Mouse (Mus musculus): ENCODE measurements around the gene Vpreb1. TPM values are rescaled to one million over a fixed set of nuclear protein-coding genes. Genes with fewer than 3 reads are reported as not detected.

The Vpreb1 gene
- total RNA-seq (2023) = not detected

DNA sequence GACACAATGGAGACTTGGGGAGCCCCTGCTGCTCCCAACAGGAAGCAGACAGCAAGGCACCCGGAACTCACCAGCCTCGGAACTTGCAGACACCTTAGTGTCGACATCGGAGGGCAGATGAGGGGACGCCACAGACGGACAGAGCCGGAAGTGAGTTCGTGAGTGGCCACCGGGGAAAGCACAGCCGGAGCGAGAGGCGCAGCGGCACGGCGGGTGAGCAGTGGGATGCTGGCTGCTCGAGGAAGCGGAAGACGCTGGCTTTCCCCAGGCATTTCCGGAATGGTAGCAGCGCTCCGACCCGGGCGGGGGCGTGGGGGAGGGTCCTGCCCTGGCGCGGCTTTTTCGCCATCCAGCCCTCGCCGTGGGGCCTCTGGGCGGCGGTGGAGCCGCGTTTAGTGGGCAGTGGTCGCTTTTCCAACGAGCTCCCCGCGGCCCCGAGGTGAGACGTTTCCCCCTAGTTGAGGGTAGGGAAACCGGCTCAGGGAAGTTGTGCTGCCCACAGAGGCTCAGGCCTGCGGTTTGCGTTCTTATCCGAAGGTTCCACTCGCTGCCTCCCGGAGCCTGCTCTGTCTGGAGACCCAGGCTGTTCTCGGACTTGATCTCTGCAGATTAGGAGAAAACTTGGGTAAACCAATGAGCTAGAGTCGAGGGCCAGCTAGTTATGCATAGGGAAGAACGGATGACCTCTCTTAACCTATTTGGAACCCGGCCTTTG lies at the start of gene Vpreb1, which contains the start of gene Top3b:
Vpreb1 (minus strand) TSS at position 227 of the 715 bp plus-strand sequence.
Top3b (plus strand) TSS at position 120 of the 715 bp plus-strand sequence.

GRCm38 (mm10) chr16:16896382-16897055 lies 25.9 kb upstream of the Vpreb1 start, which contains the start of gene Ppm1f:
Ppm1f (plus strand) TSS chr16:16896469.

GRCm38 (mm10) chr16:16863978-16864377 lies 6.7 kb downstream of the Vpreb1 start, which contains the start of gene Igll1:
Igll1 (minus strand) TSS chr16:16863985.

DNA sequence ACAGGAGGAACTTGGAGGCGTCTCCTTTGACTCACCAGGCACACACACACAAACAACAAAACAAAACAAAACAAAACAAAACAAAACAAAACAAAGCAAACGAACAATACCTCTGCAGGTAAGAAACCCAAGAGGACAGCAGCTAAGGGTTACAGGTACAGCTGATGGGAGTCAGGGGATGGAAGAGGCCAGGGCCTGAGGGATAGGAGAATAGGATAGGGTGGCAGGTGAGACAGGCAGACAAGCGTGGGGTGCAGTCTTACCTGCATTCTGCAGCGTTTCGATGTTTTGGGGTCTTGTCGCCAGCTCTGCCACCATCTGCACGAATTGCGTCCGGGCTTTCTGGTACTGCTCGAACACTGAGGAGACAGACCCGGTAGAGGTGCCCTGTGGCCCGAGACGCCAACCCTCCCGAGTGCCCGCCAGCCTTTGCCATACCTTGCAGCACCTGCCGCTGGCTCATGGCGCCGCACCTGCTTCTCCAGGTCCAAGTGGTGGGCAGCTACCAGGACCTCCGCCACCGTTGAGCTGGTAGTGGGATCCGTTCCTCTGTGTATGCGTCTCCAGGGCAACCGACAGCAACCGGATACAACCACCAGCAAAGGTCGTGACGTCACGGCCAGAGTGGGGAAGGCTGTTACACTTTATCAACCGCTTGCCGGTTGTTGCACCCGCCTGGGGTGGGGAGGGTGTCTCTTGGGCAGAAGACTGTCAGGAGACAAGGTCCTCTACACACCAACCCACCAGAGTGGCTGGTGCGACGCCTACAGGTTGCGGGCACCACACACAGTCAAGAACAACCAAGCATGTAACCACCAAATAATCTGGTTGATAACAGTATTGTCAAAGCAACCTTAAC lies 41.7 kb downstream of the Vpreb1 start, which contains the start of gene Spag6l:
Spag6l (minus strand) TSS at position 700 of the 859 bp plus-strand sequence.

Other genes with a start within 250 kb of the Vpreb1 start
- not detected for gene Olfr19, start 194.4 kb downstream of the Vpreb1 start, total RNA-seq (2023)
- 1 to 10 TPM; 1.4 to 1.8 TPM for gene Spag6l, start 41.4 kb downstream of the Vpreb1 start, total RNA-seq (2023)
- not detected for gene Igll1, start 6.9 kb downstream of the Vpreb1 start, total RNA-seq (2023)
- 10 to 100 TPM; 69.3 to 78.1 TPM for gene Top3b, start 107 bp downstream of the Vpreb1 start, total RNA-seq (2023)
- 1 to 10 TPM; 7.1 to 7.6 TPM for gene Ppm1f, start 25.6 kb upstream of the Vpreb1 start, total RNA-seq (2023)
- 100 to 1,000 TPM; 127 to 135 TPM for gene Mapk1, start 112.5 kb upstream of the Vpreb1 start, total RNA-seq (2023)
- under 1 TPM; 0.15 to 0.55 TPM for gene Ypel1, start 198.9 kb upstream of the Vpreb1 start, total RNA-seq (2023)
- 10 to 100 TPM; 90.6 to 96.3 TPM for gene Ppil2, start 240.4 kb upstream of the Vpreb1 start, total RNA-seq (2023)